Mouse (Mus musculus): ENCODE results near the gene Krt27.

GRCm38 (mm10) chr11:99392492-99392891 is 41.6 kb upstream of the Krt27 start:
- TF ChIP-seq CTCF (IDR thresholded peaks at IDR 0.05; ENCODE audit: extremely low read depth, insufficient read depth, insufficient read length, insufficient replicate concordance), result no peak
- TF ChIP-seq POLR2A (IDR thresholded peaks at IDR 0.05; ENCODE audit: low read depth, low read length), result no peak

Data from spleen, adult 2 months (tissue).